Mouse (Mus musculus): ENCODE data around the gene Cpn1.

GRCm38 (mm10) chr19:43957402-43957801 lies 29.0 kb downstream of the Cpn1 start:
- TF ChIP-seq POLR2A (IDR thresholded peaks at IDR 0.05; ENCODE audit: borderline replicate concordance, control insufficient read depth, low read depth, low read length) (no peak), CTCF (IDR thresholded peaks at IDR 0.05; ENCODE audit: control insufficient read depth, insufficient read depth, low read length) (no peak)
